ENCODE assay signal across 8 mouse cellular contexts in genomic region chr4:52438371-52438885, GRCm38 (mm10). TPM values are rescaled to one million over a fixed set of nuclear protein-coding genes. Genes with fewer than 3 reads are reported as not detected.
DNase-seq lines count a peak whose midpoint lies in the region; ATAC-seq and TF ChIP-seq lines count a peak whose summit lies in the region.

No protein-coding gene starts in this region.

- peak; percentile 42 for DNase-seq in liver, adult 2 months (ENCODE audit: extremely low read depth, low read depth, low spot score)
- no peak for DNase-seq in liver
- no peak for DNase-seq in embryonic facial prominence, embryonic 10.5 days (ENCODE audit: low spot score)
- no peak for DNase-seq in midbrain, postnatal 0 days (ENCODE audit: low spot score)
- no peak for DNase-seq in ovary, adult 18-20 months (ENCODE audit: low spot score)
- no peak for DNase-seq in urinary bladder, postnatal 36 days (ENCODE audit: low spot score in 2 of 2)
- DNase-seq in thymus, postnatal 0 days (ENCODE audit: low spot score): no peak

- TF ChIP-seq POLR2A in liver, adult 2 months (IDR thresholded peaks at IDR 0.05; ENCODE audit: extremely low read depth, insufficient read depth, low read length): no peak

- ATAC-seq in inflammation-experienced regulatory T-cells, adult 6 months: peak; percentile 38
- ATAC-seq in midbrain, postnatal 0 days (ENCODE audit: low FRiP score): peak; percentile 72; the same call in 1 of the 2 replicates

- no peak overlapping the region for H3K27ac ChIP-seq in liver, adult 2 months (replicated peaks; ENCODE audit: insufficient read depth, low read depth, low read length)
- H3K27ac ChIP-seq in embryonic facial prominence, embryonic 10.5 days (replicated peaks): peak overlapping the region; percentile 92
- H3K27ac ChIP-seq in midbrain, postnatal 0 days (ENCODE audit: low read depth, low read length): peak overlapping the region; percentile 90

- H3K4me2 ChIP-seq in midbrain, postnatal 0 days (ENCODE audit: low read depth, low read length, poor library complexity, severe bottlenecking): peak overlapping the region; percentile 88

- H3K4me3 ChIP-seq in liver, adult 2 months (ENCODE audit: insufficient read depth, low read depth, low read length): peak overlapping the region; percentile 57
- peak overlapping the region; percentile 86 for H3K4me3 ChIP-seq in embryonic facial prominence, embryonic 10.5 days
- peak overlapping the region; percentile 75 for H3K4me3 ChIP-seq in midbrain, postnatal 0 days (ENCODE audit: low read depth, low read length)

- peaks cover 4% of the 10 kb centered on the region for H3K4me1 ChIP-seq in liver, adult 2 months (ENCODE audit: control insufficient read depth, insufficient read depth, low read length)
- peaks cover 5% of the 10 kb centered on the region for H3K4me1 ChIP-seq in embryonic facial prominence, embryonic 10.5 days
- H3K4me1 ChIP-seq in midbrain, postnatal 0 days (ENCODE audit: insufficient read depth, low read length): no peaks in the 10 kb centered on the region

- no peaks in the 10 kb centered on the region for H3K9me3 ChIP-seq in embryonic facial prominence, embryonic 10.5 days
- no peaks in the 10 kb centered on the region for H3K9me3 ChIP-seq in midbrain, postnatal 0 days (ENCODE audit: low read length)

- H3K27me3 ChIP-seq in liver, adult 2 months (ENCODE audit: control insufficient read depth, insufficient read depth, low read length): no peaks in the 10 kb centered on the region
- no peaks in the 10 kb centered on the region for H3K27me3 ChIP-seq in embryonic facial prominence, embryonic 10.5 days (replicated peaks; ENCODE audit: low read depth, poor library complexity, severe bottlenecking)
- no peaks in the 10 kb centered on the region for H3K27me3 ChIP-seq in midbrain, postnatal 0 days (ENCODE audit: insufficient read depth, low read length)

- no peak for TF ChIP-seq CTCF in liver, adult 2 months (IDR thresholded peaks at IDR 0.05; ENCODE audit: low read depth, low read length)
- no peak for TF ChIP-seq CTCF in midbrain, postnatal 0 days (IDR thresholded peaks at IDR 0.05)

- H3K79me2 ChIP-seq in liver, adult 2 months (ENCODE audit: control insufficient read depth, insufficient read depth, low read length): no peaks in the 10 kb centered on the region

- H3K36me3 ChIP-seq in liver, adult 2 months (ENCODE audit: control insufficient read depth, insufficient read depth, low read length): no peaks in the 10 kb centered on the region
- H3K36me3 ChIP-seq in embryonic facial prominence, embryonic 10.5 days (replicated peaks): peaks cover 18% of the 10 kb centered on the region
- H3K36me3 ChIP-seq in midbrain, postnatal 0 days (ENCODE audit: insufficient read depth, low read length): no peaks in the 10 kb centered on the region

- H3K9ac ChIP-seq in liver, adult 2 months (ENCODE audit: low read depth, low read length): peak overlapping the region; percentile 21
- H3K9ac ChIP-seq in midbrain, postnatal 0 days (replicated peaks; ENCODE audit: low read length, poor library complexity, severe bottlenecking): peak overlapping the region; percentile 72

- WGBS in liver, adult 2 months: under 1% methylated on average over 20 of the region's 20 CpGs
- WGBS in embryonic facial prominence, embryonic 10.5 days: under 1% methylated on average over 20 of the region's 20 CpGs
- under 1% methylated on average over 20 of the region's 20 CpGs for WGBS in midbrain, postnatal 0 days

RNA-seq across cellular contexts. Expression of gene Smc2, which starts 0.6 kb away (rescaled TPM):
- total RNA-seq in liver, adult 2 months (2014; rRNA removed): 2.6 and 4.1 TPM in 2 replicates
- 0.16 and 0.43 TPM in 2 replicates for polyA plus RNA-seq in liver, adult 2 months (2012; rRNA removed)
- 216 and 228 TPM in 2 replicates for polyA plus RNA-seq in embryonic facial prominence, embryonic 10.5 days (2016; fragmentation: Nextera tagmentation; extraction: Ambion mirVana)
- 100 to 1,000 TPM in 1 of 3 experiments, 10 to 100 TPM in 2; 48.7 to 197 (median 55.1) TPM for polyA plus RNA-seq in inflammation-experienced regulatory T-cells, adult 6 months (2017; shearing (Covaris generic))
- 15.8 and 21.0 TPM in 2 replicates for total RNA-seq in midbrain, postnatal 0 days (2014; rRNA removed)
- polyA plus RNA-seq in midbrain, postnatal 0 days (2015; fragmentation: Nextera tagmentation; extraction: Ambion mirVana): 31.7 and 34.8 TPM in 2 replicates
- 239 and 257 TPM in 2 replicates for polyA plus RNA-seq in thymus, postnatal 0 days (2015; fragmentation: Nextera tagmentation; extraction: Ambion mirVana)

RNA-seq across cellular contexts. Expression of gene Vma21-ps, which starts 58.6 kb away (rescaled TPM):
- total RNA-seq in liver, adult 2 months (2014; rRNA removed): 2.1 TPM in 1 of 2 replicates, not detected in the other
- polyA plus RNA-seq in liver, adult 2 months (2012; rRNA removed): 0.55 and 1.3 TPM in 2 replicates
- polyA plus RNA-seq in embryonic facial prominence, embryonic 10.5 days (2016; fragmentation: Nextera tagmentation; extraction: Ambion mirVana): not detected in 2 replicates
- polyA plus RNA-seq in inflammation-experienced regulatory T-cells, adult 6 months (2017; shearing (Covaris generic)): not detected
- total RNA-seq in midbrain, postnatal 0 days (2014; rRNA removed): not detected in 2 replicates
- not detected in 2 replicates for polyA plus RNA-seq in midbrain, postnatal 0 days (2015; fragmentation: Nextera tagmentation; extraction: Ambion mirVana)
- 1.5 TPM in 1 of 2 replicates, not detected in the other for polyA plus RNA-seq in thymus, postnatal 0 days (2015; fragmentation: Nextera tagmentation; extraction: Ambion mirVana)

Comparison
In these comparisons a context has a peak if more than half of its experiments do, and no peak if none do; other contexts are left out.
1. RNA of gene Smc2, which starts 0.6 kb away (polyA plus RNA-seq): 239 to 257 TPM in thymus, postnatal 0 days, 216 to 228 TPM in embryonic facial prominence, embryonic 10.5 days, 48.7 to 197 TPM in inflammation-experienced regulatory T-cells, adult 6 months and 31.7 to 34.8 TPM in midbrain, postnatal 0 days; 0.16 to 0.43 TPM in liver, adult 2 months; every median in the first group is over 10 times any median in the second.
2. Peak in every context shown above with its lines, with median percentiles within 50 percentile points of each other: H3K4me3 ChIP-seq.